Mouse (Mus musculus) limb, embryonic 10.5 days (tissue): ENCODE data around the gene Mindy4. TPM values are rescaled to one million over a fixed set of nuclear protein-coding genes. Genes with fewer than 3 reads are reported as not detected.

Experiments
- DNase-seq: peaks from one replicate; pipeline ENCODE4 v3.0.0-alpha.2; 2017; ENCODE audit warnings: low spot score
- H3K27ac ChIP-seq: fragments of 300-500 bp; sonication (generic); 2 replicates; pipeline ENCODE4 v1.5.1; 2016; ENCODE audit warnings: mild to moderate bottlenecking
- H3K27me3 ChIP-seq: fragments of 300-500 bp; sonication (generic); 2 replicates; pipeline ENCODE4 v1.6.1; 2016; ENCODE audit warnings: low read depth, mild to moderate bottlenecking; ENCODE audit not compliant: poor library complexity, severe bottlenecking
- H3K36me3 ChIP-seq: fragments of 300-500 bp; sonication (generic); 2 replicates; pipeline ENCODE4 v1.6.1; 2016; ENCODE audit warnings: mild to moderate bottlenecking, moderate library complexity
- H3K4me1 ChIP-seq: fragments of 300-500 bp; sonication (generic); 2 replicates; pipeline ENCODE4 v1.6.1; 2016
- H3K4me3 ChIP-seq: fragments of 300-500 bp; sonication (generic); 2 replicates; pipeline ENCODE4 v1.5.1; 2016; ENCODE audit warnings: mild to moderate bottlenecking, moderate library complexity
- H3K9me3 ChIP-seq: fragments of 300-500 bp; sonication (generic); replicated peaks from 2 replicates; pipeline ENCODE4 v1.6.1; 2016; ENCODE audit warnings: mild to moderate bottlenecking
- WGBS: fragments of 180-500 bp; shearing (Covaris S2); methylation state at CpG from one replicate; pipeline ENCODE4 v1.1.7; 2016; 5-methylcytosine and 5-hydroxymethylcytosine counted together
- polyA plus RNA-seq: library from polyadenylated mRNA; unstranded; fragments of >200 nt; fragmentation: Nextera tagmentation; extraction: Ambion mirVana; gene quantifications from 2 replicates; pipeline ENCODE4 v1.2.1, GENCODE M21; 2016

The Mindy4 gene
- polyA plus RNA-seq, 1 experiment from 2014 or later: 16.2 TPM

GRCm38 (mm10) chr6:55299482-55299881, 96.3 kb downstream of the Mindy4 start:
- DNase-seq: no peak
- H3K27ac ChIP-seq: no peak overlapping the region
- no peaks in the 10 kb centered on the region for H3K9me3 ChIP-seq
- H3K27me3 ChIP-seq: no peaks in the 10 kb centered on the region
- peaks cover 5% of the 10 kb centered on the region; the same call in 1 of the 2 replicates for H3K4me1 ChIP-seq
- 88% methylated on average over 8 of the region's 8 CpGs for WGBS
- peaks cover 29% of the 10 kb centered on the region for H3K36me3 ChIP-seq
- no peak overlapping the region for H3K4me3 ChIP-seq

- Histone ChIP-seq H3K4me3 (no peak overlapping the region), H3K9me3 (no peaks in the 10 kb centered on the region), H3K27ac (no peak overlapping the region), H3K27me3 (no peaks in the 10 kb centered on the region), H3K4me1 (peaks cover under 1% of the 10 kb centered on the region; the same call in 1 of the 2 replicates), H3K36me3 (peaks cover 29% of the 10 kb centered on the region)
- no peak for DNase-seq
- 89% methylated on average over 2 of the region's 2 CpGs for WGBS
Measured at GRCm38 (mm10) chr6:55299917-55300316, 96.7 kb downstream of the Mindy4 start.

GRCm38 (mm10) chr6:55300704-55301103, 97.5 kb downstream of the Mindy4 start:
- WGBS: 89% methylated on average over 11 of the region's 11 CpGs
- DNase-seq: no peak
- no peaks in the 10 kb centered on the region for H3K27me3 ChIP-seq
- H3K27ac ChIP-seq: no peak overlapping the region
- peaks cover under 1% of the 10 kb centered on the region; the same call in 1 of the 2 replicates for H3K4me1 ChIP-seq
- H3K36me3 ChIP-seq: peaks cover 29% of the 10 kb centered on the region
- H3K9me3 ChIP-seq: no peaks in the 10 kb centered on the region
- H3K4me3 ChIP-seq: no peak overlapping the region

- Histone ChIP-seq H3K27me3 (no peaks in the 10 kb centered on the region), H3K9me3 (no peaks in the 10 kb centered on the region), H3K36me3 (peaks cover 4% of the 10 kb centered on the region; the same call in 1 of the 2 replicates), H3K4me1 (peaks cover 29% of the 10 kb centered on the region), H3K4me3 (no peak overlapping the region), H3K27ac (no peak overlapping the region)
- 50% methylated on average over 2 of the region's 2 CpGs for WGBS
- no peak for DNase-seq
Measured at GRCm38 (mm10) chr6:55310179-55310578, 107.0 kb downstream of the Mindy4 start.

GRCm38 (mm10) chr6:55311962-55312361, 108.8 kb downstream of the Mindy4 start:
- DNase-seq: peak; percentile 40
- no peaks in the 10 kb centered on the region for H3K27me3 ChIP-seq
- no peak overlapping the region for H3K4me3 ChIP-seq
- peaks cover 4% of the 10 kb centered on the region; the same call in 1 of the 2 replicates for H3K36me3 ChIP-seq
- 19% methylated on average over 5 of the region's 5 CpGs for whole genome bisulfite sequencing
- no peaks in the 10 kb centered on the region for H3K9me3 ChIP-seq
- H3K4me1 ChIP-seq: peaks cover 23% of the 10 kb centered on the region
- 0 out of 2 replicates have a peak overlapping the region, but pooled peaks have one; percentile 32 for H3K27ac ChIP-seq

- 93% methylated on average over 4 of the region's 4 CpGs for WGBS
- H3K27ac ChIP-seq: no peak overlapping the region
- no peaks in the 10 kb centered on the region for H3K27me3 ChIP-seq
- H3K36me3 ChIP-seq: peaks cover 10% of the 10 kb centered on the region; the same call in 1 of the 2 replicates
- no peaks in the 10 kb centered on the region for H3K9me3 ChIP-seq
- H3K4me1 ChIP-seq: peaks cover 23% of the 10 kb centered on the region
- no peak overlapping the region for H3K4me3 ChIP-seq
- DNase-seq: no peak
Measured at GRCm38 (mm10) chr6:55313893-55314292, 110.7 kb downstream of the Mindy4 start.

- Histone ChIP-seq H3K4me3 (no peak overlapping the region), H3K27ac (no peak overlapping the region), H3K9me3 (no peaks in the 10 kb centered on the region), H3K36me3 (peaks cover 12% of the 10 kb centered on the region; the same call in 1 of the 2 replicates), H3K27me3 (no peaks in the 10 kb centered on the region), H3K4me1 (peaks cover 28% of the 10 kb centered on the region)
- WGBS: 92% methylated on average over 8 of the region's 8 CpGs
- no peak for DNase-seq
Measured at GRCm38 (mm10) chr6:55314628-55315027, 111.4 kb downstream of the Mindy4 start.

GRCm38 (mm10) chr6:55318597-55318996, 115.4 kb downstream of the Mindy4 start:
- 92% methylated on average over 3 of the region's 3 CpGs for WGBS
- no peak for DNase-seq
- no peak overlapping the region for H3K4me3 ChIP-seq

GRCm38 (mm10) chr6:55319585-55320551, 116.7 kb downstream of the Mindy4 start:
- Histone ChIP-seq H3K36me3 (0 out of 2 replicates have a peak, but pooled peaks cover 8% of the 10 kb centered on the region), H3K4me1 (peaks cover 18% of the 10 kb centered on the region; the same call in 1 of the 2 replicates), H3K27ac (no peak overlapping the region), H3K27me3 (no peaks in the 10 kb centered on the region), H3K4me3 (no peak overlapping the region), H3K9me3 (no peaks in the 10 kb centered on the region)
- 71% methylated on average over 14 of the region's 14 CpGs for WGBS
- DNase-seq: no peak

More at GRCm38 (mm10) chr6:55318597-55318996, 115.4 kb downstream of the Mindy4 start:
- Histone ChIP-seq H3K9me3 (no peaks in the 10 kb centered on the region), H3K4me1 (peaks cover 16% of the 10 kb centered on the region; the same call in 1 of the 2 replicates), H3K36me3 (0 out of 2 replicates have a peak, but pooled peaks cover 8% of the 10 kb centered on the region), H3K27ac (no peak overlapping the region), H3K27me3 (no peaks in the 10 kb centered on the region)

GRCm38 (mm10) chr6:55320894-55321293, 117.7 kb downstream of the Mindy4 start:
- Histone ChIP-seq H3K9me3 (no peaks in the 10 kb centered on the region), H3K27me3 (no peaks in the 10 kb centered on the region), H3K36me3 (0 out of 2 replicates have a peak, but pooled peaks cover 8% of the 10 kb centered on the region), H3K27ac (no peak overlapping the region; the same call in 1 of the 2 replicates), H3K4me3 (no peak overlapping the region), H3K4me1 (peaks cover 21% of the 10 kb centered on the region; the same call in 1 of the 2 replicates)
- DNase-seq: no peak
- WGBS: 84% methylated on average over 4 of the region's 4 CpGs

GRCm38 (mm10) chr6:55321518-55321917, 118.3 kb downstream of the Mindy4 start:
- 0 out of 2 replicates have a peak, but pooled peaks cover 8% of the 10 kb centered on the region for H3K36me3 ChIP-seq
- no peaks in the 10 kb centered on the region for H3K9me3 ChIP-seq
- no peaks in the 10 kb centered on the region for H3K27me3 ChIP-seq
- 66% methylated on average over 6 of the region's 6 CpGs for WGBS
- H3K27ac ChIP-seq: no peak overlapping the region; the same call in 1 of the 2 replicates
- no peak overlapping the region for H3K4me3 ChIP-seq
- no peak for DNase-seq
- peaks cover 21% of the 10 kb centered on the region; the same call in 1 of the 2 replicates for H3K4me1 ChIP-seq

- Histone ChIP-seq H3K36me3 (0 out of 2 replicates have a peak, but pooled peaks cover 8% of the 10 kb centered on the region), H3K27ac (no peak overlapping the region), H3K9me3 (no peaks in the 10 kb centered on the region), H3K4me3 (no peak overlapping the region), H3K4me1 (peaks cover 21% of the 10 kb centered on the region; the same call in 1 of the 2 replicates), H3K27me3 (no peaks in the 10 kb centered on the region)
- WGBS: 91% methylated on average over 2 of the region's 2 CpGs
- no peak for DNase-seq
Measured at GRCm38 (mm10) chr6:55322980-55323379, 119.8 kb downstream of the Mindy4 start.
